Mouse (Mus musculus) lung, postnatal 14 days (tissue): ENCODE data around the gene Man2b2.

ENCODE experiments used
- DNase-seq: peaks from one replicate; pipeline ENCODE4 v3.0.0; 2021

Gene Man2b2

DNA sequence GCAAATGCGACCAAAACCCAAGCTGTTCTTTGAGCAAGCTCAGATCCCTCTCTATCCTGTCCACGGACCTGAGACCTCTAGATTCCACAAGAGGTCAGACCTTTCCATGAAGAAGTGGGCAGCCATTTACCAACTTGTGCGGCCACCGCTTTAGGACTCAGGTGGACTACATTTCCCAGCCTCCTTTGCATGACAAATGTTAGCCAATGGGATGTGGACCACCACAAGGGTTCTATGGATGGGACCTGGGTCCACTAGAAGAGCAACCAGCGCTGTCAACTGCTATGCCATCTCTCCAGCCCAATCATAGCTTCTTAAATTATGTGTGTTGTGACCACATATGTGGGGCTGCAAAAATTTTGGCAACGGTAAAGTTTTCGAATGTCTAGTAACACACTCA lies 819 bp upstream of the Man2b2 start:
- peak; percentile 8 for DNase-seq

DNA sequence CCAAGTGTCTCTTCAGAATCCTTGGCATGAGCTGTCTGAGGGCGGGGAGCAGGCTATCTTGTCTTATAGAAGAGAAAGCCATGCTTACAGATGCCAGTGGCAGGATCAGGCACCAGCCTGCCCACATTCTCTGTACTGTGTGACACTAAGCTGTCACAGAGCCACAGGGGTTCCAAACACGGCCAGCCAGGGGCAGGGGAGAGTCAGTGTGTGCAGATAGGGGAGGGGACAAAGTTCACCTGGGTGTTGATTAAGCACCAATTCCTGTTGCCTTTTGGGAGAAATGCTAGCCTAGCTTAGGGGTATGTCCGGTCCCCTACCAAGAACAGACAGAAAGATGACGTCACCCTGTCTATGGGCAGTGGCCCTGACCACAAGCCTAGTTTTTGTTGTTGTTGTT lies 1.4 kb downstream of the Man2b2 start:
- DNase-seq = no peak

DNA sequence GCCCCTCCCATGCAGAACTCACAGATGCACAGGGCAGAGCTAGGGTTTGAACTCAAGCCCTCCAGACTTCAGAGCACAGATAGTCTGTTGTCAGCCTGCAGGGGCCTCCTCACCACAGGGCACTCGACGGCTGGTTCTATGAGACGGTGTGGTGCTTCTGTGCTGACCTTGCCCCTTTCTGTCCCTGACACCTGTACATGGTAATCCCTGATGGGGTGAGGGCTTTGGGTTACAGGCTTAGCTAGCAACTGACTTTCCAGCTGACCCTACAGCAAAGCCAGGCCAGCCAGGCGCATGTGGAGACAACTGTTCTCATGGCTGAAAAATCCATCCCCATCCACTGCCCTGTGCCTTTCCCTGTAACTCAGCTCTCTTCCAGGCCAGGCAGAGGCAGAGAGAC lies 7.5 kb downstream of the Man2b2 start:
- no peak for DNase-seq

DNA sequence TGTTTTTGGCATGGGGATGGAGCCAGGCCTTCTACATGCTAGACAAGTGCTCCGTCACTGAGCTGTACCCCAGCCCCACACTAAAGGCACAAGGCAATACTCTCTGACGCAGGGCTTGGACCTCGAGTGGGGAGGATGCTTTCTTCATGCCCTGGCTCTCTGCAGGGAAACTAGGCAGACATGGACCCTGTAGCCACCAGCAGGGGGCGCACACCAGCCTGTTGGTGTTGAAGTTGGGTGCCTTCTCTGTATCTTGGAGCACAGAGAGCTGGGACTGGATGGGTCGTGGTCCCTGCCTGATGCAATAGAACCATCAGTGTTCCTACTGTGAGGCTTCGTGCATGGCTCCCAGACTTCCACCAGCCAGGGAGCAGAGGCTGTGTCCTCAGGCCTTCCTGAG lies 10.3 kb downstream of the Man2b2 start:
- DNase-seq = peak; percentile 60

DNA sequence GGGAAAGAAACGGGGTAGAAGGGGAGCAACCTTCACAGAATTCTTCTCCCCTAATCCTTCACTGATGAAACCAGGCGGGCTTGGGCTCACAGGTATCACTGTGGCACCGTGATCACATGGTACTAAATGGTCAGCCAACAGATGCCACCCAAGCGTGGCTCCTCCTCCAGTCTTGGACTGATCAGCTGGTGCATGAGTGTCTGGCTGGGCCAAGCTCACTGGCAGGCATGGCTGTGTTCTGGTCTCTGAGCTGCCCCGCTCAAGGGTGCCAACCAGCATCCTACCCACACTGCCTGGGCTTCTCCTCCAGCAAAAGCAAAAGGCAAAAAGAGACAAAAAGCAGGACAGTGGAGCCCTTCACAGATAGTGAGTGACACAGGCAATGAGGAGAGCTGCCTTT lies 10.7 kb downstream of the Man2b2 start:
- DNase-seq = no peak

DNA sequence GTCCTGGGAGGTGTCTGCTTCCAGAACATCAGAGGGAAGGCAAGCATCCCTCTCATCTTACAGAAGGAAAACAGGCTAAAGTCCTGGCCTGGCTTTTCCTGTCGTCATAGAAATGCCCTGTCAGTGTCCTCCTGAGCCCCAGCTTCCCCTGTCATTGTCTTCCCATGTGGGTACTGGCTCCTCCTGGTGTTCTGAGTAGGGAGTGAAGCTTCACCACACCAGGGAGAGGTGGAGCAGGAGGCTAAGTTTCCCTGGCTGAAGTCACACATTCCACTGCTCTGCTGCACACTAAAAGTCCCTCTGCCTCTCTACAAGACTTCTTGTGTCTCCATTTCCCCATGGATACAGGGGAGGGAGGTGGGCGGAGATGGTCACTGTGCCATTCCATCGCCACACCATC lies 12.7 kb downstream of the Man2b2 start:
- no peak for DNase-seq

DNA sequence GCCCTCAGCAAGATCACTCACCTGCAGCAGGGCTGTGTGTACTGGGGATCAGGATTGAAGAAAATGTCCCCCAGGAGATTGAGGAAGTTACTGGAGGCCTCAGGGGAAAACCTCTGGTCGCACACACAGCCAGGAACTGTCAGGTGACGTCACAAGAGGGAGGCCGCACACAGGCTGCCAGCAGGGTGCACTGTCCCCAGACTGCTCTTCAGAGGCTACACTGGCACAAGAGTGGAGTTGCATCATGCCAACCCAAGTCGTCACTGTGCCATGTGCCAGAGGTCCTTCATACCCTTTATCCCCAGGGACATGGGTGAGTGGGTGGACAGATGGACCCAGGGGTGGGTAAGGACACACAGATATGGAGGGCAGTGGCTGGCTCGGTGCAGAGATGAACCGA lies 15.9 kb downstream of the Man2b2 start:
- no peak for DNase-seq

DNA sequence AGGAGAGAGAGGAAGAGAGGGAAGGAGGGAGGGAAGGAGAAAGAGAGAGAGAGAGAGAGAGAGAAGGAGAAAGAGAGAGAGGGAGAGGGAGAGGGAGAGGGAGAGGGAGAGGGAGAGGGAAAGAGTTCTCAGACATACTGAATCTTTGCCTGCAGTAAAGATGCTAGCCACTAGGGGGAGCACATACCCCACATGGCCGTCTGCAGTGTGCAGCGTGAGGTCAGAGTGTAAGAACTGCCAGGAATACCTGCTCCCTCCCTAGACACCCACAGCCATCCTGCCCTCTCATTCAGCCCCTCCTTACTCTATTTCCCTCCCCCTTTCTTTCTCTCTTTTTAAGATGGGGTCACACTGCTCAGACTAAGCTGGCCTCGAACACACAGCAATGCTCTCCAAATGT lies 19.0 kb downstream of the Man2b2 start:
- DNase-seq = peak; percentile 75

DNA sequence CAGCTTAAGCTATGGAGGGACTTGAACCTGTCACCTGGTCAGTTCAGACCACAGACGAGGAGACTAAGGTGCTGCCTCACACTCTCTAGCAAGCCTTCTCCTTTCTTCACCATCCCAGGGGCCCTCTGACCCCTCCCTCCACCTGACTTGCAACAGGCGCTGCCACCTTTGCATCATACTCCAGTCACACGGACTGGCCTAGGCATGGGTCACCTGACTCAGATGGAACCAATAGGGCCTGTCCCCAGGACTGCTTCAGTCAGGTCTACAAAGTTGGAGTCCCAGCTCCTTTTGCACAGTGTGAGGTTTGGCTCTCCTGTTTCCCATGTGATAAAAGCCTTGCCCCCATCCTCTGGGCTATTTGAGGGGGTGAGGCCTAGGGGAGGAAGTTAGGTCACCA lies 19.8 kb downstream of the Man2b2 start:
- no peak for DNase-seq

DNA sequence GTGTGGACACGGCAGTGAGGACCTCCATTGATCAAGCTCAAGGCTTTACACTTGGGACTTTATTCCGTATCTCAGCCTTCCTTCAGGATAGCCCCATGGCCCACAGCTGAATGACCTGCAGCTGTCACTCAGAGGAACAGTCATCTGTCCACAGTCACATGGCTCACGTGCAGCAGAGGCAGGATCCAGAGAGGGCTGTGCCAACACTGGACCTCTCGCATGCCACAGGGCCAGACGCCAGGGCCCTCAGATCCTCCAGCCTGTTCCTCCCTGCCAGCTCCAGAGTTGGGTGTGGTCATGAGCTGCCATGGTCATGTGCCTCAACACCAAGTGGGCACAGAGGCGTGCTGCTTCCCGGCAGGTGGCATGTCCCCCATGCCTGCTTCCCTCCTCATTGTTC lies 21.3 kb downstream of the Man2b2 start:
- no peak for DNase-seq

DNA sequence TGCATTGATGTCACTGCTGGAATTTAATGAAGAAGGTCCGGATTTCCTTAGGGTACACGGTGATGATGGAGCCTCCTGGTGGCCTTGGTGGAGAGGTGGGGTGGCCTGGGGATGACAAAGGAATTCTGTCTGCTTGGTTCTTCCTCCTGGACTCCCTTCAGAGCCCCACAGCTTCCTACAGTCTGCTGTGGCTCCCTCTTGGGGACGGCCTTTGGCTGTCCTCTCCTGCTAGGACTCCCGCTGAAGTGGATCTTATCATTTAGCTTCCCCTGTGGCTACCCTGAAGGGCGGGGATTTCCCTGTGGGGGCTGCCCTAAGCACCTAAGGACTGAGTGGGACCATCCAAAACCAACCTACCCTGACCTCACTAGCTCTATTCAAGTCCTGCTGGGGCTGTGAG lies 23.3 kb downstream of the Man2b2 start:
- no peak for DNase-seq

DNA sequence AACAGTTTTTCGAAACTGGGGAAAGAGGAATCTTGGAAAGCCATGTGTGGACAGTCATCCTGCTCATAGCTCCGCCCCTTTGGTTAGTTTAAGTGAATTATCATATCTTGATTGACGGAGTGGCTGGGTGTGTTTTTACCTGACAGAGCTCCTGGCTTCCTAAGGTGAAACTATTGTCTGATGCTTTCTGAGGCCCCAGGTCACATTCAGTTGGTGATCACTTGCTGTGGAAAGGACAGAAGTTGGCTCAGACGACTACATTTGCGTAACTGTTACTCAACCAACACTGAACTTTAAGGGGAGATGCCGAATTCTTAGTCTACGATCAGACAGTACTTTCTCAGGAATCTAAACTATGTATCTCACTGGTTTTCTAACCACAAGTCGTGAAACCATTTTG lies 33.2 kb downstream of the Man2b2 start:
- no peak for DNase-seq

DNA sequence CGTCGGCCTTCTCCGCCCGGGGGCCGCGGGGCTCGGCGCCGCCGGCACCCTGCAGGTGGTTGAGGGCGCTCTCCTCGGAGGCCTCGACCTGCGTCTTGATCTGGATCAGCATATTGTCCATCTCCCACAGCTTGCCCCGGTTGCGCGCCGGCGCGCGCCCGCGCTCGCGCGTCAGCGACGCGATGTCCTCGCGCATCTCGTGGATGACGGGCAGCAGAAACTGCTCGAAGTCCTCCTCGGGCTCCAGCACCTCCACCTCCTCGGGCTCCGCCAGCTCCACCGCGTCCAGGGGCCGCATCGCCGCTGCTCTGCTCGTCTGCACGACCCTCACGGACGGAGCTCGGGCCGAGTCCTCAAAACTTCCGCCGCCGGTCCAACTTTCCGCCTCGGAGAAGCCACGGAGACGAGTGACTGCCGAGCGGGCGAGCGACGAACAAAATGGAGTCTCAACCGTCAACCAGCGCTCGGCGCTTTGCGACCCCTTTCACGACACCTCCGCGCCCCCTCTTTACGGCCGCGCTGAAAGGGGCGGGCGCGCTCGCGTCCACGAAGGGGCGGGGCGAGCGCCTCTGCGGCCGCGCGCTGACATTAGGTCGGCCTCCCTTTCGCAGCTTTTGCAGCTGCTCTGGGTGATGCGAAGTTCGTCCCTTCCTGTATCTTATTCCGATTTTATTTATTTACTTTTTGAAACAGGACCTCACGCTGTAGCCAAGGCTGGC lies 34.0 kb downstream of the Man2b2 start, which contains the start of gene Mrfap1:
Mrfap1 (minus strand) TSS at position 477 of the 719 bp plus-strand sequence.
- peak; percentile 94 for DNase-seq

DNA sequence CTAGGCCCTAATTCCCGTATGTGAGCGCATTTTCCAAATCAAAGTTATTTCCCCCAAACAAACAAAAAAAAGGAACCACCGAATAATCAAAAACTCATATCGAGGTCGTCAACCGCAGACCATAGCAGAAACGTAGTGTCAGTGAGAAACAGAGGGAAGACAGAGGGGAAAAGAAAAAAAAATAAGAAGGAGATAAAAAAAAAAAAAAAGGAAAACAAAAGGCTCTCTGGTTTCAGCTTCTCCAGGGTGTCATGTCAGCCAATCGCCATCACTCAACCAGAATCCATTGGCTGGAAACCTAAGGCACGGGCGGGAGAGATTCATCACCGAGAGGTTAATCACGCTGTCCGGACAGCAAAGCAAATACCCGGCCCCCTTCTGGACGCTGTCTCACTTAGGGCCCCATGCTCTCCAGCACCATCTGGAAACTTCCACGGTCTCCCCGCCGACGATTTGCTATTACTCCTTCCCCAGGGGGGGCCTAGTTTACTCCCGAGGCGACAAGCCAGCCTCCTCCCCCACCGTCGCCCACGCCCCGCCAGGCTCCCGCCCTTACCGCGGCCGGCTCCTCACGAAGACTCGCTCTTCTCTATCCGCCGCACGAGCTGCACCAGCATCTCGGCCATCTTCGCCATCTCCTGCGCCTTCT lies 34.7 kb downstream of the Man2b2 start:
- DNase-seq = peak; percentile 65

DNA sequence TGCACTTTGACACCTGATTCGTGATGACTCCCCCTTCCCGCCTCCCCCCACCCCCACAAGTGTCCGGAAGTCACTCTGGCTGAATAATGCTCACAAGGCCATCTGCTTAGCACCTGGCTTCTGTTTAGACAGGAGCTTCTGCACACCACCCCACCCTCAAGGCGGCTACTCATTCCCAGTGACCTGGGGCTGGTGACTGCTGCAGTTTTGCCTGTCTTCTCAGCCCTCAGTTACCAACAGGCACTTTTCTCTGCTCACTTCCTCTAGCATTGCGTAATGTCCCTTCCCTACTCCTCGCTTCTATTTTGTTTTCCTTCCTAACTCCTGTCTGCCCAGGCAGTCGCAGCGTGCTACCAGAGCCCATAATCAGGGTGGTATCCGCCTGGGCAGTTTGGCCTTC lies 38.6 kb downstream of the Man2b2 start:
- DNase-seq = no peak

DNA sequence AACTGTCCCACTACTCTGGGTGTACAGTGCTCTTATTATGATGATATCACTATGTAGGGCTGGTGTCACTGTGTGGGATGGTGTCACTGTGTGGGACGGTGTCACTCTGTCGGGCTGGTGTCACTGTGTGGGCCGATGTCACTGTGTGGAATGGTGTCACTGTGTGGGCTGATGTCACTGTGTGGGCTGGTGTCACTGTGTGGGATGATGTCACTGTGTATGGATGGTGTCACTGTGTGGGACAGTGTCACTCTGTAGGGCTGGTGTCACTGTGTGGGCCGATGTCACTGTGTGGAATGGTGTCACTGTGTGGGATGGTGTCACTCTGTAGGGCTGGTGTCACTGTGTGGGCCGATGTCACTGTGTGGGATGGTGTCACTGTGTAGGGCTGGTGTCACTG lies 44.4 kb downstream of the Man2b2 start:
- DNase-seq = no peak

DNA sequence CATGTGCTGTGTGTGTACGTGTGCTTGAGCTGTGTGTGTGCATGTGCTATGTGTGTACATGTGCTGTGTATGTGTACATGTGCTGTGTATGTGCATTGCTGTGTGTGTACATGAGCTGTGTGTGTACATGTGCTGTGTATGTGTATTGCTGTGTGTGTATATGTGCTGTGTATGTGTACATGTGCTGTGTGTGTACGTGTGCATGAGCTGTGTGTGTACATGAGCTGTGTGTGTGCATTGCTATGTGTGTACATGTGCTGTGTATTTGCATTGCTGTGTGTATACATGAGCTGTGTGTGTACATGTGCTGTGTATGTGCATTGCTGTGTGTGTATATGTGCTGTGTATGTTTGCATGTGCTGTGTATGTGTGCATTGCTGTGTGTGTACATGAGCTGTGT lies 50.9 kb downstream of the Man2b2 start:
- DNase-seq = no peak

DNA sequence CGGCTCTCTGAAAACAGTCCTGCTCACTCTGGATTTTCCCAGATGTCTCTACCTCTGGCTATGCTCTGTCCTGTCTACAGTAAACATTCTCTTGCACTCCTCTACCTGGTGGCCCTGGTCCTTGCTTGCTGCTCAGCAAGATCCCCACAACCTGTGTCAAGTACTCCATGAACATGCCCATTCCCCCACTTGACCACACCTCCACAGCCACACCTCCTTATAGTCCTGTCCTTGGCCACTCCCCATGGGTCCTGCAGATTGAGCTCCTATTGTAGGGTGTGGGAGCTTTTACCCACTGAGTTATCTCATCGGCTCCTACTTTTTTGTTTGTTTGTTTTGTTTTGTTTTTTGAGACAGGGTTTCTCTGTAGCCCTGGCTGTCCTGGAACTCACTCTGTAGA lies 51.6 kb downstream of the Man2b2 start:
- DNase-seq = no peak

DNA sequence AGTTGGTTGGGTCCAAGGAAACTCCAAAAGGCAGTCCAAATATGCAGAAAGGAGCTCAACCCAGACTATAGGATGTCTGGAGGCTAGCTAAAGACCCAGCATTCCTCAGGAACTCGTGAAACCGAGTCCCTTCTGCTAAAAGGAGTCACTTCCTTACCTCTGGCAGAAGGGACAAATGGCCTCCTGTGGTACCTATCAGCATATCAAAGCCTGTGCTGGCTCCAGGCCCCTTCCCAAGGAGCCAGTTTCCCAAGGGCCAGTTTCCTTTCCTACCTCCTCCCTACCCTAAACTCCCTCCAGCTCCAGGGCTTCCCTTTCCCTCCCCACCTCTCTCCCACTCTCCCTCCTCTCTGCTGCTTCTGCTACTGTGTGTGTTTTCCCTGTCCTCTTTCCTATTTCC lies 53.3 kb downstream of the Man2b2 start:
- no peak for DNase-seq

DNA sequence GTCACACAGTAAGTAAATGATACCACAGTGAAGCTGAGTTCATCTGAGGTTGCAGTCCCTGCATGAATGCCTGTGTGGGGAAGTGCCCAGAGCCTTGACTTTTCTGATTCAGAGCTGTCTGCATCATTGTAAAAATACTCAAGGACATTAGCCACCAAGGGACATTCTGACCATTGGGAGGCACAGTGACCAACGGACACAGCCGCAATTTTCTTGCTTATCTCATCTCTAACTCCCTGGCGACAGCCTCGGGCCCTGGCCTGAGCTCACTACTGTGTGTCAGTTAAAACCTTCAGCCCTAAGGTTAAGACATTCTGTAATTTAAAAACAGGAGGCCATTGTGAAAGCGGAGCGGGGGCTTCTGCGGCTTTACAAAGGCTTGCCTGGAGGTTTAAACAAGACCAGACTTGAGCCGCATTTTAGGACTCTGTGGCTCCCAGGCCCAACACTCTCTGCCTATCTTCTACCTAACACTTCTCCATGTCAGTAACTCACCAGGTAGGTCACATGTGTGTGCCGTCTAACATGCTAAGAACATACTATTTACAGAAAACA lies 54.4 kb downstream of the Man2b2 start:
- DNase-seq = no peak

DNA sequence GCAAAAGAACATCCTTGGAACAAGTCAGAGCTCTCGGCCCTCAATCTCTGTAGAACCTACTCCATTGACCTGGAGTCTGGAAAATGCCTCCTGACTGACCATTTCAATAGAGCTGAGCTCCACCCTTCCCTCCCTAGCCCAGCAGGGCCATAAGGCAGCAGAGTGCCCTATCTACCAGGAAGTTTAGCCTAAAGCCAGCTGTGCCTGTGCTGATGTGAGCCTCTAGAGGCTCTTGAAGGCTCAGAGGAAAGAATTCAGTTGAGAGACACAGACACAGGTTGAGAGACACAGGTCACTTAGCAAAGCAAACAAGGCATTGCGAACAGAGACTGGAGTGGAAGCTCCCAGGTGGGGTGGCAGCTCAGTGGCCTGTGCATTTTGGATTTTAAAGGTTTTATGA lies 55.1 kb downstream of the Man2b2 start:
- no peak for DNase-seq

DNA sequence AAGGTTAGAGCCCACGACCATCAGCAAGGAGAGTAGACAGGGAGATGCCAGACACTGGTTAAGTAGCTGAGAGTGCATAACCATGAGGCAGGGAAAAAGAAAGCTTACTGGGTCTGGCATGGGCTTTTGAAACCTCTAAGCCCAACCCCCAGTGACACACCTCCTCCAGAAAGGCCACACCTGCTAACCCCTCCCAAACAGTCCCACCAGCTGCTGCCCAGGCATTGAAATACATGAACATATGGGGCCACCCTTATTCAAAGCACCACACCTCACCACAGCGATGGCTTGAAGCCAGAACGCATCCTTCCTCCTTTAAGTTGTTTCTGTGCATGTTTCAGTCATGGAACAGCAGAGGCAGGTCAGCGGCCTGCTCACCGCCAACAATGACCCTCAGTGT lies 57.9 kb downstream of the Man2b2 start:
- DNase-seq = no peak

DNA sequence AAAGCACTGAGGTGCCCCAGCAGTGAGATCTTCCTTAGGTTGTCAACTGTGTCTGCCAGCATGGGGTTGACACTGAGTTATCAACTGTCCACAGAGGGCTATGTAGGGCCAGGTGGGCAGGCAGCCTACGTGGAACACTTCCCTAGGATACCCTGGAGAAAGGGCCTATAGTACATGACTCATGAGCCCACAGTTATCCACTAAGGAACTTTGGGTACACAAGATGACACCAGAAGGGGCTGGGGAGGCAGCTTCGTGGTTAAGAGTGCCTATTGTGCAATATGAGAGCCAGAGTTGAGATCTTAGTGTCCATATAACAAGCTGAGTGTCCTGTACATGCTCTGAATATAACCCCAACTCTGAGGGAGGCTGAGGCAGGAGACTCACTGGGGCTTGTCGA lies 60.9 kb downstream of the Man2b2 start:
- no peak for DNase-seq

DNA sequence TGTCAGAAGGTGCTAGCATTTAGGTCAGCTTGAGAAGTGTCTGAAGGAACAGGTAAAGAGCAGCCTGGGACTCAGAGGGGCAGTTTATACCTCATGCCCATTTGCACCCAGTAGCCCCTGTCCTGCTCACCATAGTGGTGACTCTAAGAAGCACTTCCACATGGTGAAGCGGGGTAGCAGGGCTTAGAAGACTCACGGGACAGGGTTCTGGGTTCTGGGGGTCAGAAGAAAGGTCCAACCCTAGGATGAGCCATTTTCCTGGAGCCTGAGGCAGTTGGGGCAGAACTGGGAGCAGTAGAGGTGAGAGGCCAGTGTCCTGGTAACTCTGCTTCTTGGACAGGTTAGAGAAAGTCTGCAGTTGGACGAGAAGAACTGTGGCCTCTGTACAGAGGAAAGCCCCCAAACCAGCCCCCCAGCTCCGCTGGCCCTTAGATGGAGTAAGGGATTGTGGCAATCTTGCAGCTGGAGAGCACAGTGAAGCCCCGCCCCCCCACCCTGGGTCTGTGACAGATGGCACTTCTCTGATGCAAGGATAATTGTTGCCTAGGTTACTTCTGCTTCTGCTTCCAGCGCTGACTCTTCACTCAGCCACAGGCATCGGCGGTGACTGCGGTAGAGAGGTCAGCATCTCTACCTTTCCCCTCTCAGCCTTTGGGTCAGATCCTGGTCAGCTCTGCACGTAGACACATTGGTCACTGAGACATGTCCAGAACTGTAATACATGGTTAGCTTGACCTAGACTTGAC lies 63.3 kb downstream of the Man2b2 start:
- DNase-seq = no peak
